Mouse (Mus musculus) 416B (cell line): ENCODE measurements at regions not wholly inside any gene's neighbourhood (a gene's known extent, or its start where the extent isn't known, plus 50 kb on each side); places are given as distances from the start of the nearest gene placed in this dataset.
A peak's percentile ranks its signal among the peaks of the same experiment; 100 is the strongest.

Experiments used
- DNase-seq: peaks from one replicate; pipeline ENCODE4 v3.0.0; 2011; ENCODE audit warnings: low read depth

DNA sequence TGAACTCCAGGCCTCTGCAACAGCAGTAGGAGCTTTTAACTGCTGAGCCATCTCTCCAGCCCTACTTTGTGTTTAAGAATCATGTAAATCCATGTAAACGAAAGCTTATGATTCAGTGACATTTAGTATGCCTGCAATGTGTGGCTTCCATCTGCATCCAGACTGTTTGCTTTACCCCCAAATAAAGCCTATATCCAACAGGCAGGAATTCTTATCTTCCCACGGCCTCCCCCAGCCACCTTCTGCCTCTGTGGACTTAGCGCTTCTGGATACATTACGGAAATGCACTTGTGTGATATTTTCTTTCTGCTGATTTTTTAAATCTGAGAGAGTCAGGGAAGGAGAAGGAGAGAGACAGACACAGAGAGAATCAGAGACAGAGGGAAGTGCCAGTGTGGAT is 189.2 kb upstream of the Cxcr4 start:
- DNase-seq = no peak

- DNase-seq = no peak
Observed at GRCm38 (mm10) chr1:128779586-128780158, 187.6 kb upstream of the Cxcr4 start.

GRCm38 (mm10) chr1:128772440-128772839 is 180.3 kb upstream of the Cxcr4 start:
- DNase-seq = no peak

DNA sequence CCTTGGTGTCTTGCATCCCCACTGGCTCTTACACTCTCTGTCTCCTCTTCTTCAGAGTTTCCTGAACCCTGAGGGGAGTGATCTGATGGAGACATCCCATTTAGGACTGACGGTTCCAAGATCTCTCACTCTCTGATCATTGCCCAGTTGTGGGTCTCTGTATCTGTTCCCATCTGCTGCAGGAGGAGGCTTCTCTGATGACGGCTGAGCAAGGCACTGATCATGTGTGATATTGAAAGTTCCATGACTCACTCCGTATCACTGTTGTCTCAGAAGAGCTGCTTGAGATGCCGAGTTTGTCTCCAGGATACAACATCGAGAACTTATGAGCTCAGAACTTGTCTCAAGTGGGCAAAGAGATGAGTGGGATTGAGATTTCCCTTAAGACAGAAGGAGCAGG is 178.7 kb upstream of the Cxcr4 start:
- DNase-seq = no peak

DNA sequence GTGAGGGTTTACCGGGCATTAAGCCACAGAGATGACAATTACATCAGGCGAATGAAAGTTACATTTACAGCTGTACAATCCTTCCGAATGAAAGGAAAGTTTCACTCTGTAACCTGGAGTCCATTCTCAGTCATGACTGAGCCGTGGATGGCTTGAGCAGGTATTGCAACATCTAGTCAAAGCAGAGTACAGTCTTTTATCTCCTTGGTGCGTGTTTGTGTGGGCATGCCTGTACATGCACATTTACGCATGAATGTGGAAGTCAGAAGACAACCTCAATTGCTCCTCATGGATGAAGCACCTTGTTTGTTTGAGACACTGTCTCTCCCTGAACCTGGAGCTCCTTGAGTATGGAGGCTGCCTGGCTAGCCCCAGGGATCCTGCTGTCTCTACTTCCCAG is 175.9 kb upstream of the Cxcr4 start:
- DNase-seq = peak; percentile 23

DNA sequence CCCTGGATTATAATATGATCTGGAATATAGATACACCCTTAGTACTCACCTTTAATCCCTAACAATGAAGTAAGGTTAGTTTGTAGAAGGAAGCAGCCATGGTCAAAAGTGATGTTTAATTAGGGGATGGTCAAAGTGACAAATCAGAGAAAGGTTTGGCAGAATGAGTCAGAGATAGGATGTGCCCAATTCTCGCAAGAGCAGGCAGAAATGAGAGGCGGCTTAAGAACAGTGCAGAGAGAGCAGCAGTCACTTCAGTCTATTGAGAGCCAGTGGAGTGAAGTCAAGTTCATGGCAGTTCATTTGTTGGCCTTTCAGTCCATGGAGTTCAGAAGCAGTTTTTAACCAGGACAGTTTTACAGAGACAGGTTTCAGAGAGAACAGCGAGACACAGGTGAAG is 175.3 kb upstream of the Cxcr4 start:
- DNase-seq = no peak

GRCm38 (mm10) chr1:128766894-128767268 is 174.8 kb upstream of the Cxcr4 start:
- no peak for DNase-seq

- DNase-seq = no peak
Observed at GRCm38 (mm10) chr1:128766193-128766893, 174.2 kb upstream of the Cxcr4 start.

DNA sequence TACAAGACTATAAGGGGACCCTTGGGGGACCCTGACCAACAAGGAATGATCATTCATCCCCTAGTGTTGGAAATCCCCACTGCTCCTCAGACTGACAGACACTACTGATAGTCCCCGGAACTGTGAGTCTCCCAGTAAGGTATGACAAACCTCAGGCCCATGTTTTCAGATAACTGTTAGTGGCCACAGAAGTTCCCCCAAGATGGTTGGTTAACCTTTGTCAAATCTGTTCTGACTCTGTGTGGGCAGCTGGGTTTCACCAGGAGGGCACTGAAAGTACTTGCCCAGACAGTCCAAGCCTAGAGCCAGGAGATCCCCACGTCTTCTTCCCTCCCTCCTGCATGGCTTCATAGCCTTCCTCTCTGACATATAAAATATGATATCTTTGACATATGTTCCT is 173.5 kb upstream of the Cxcr4 start:
- DNase-seq = no peak

DNA sequence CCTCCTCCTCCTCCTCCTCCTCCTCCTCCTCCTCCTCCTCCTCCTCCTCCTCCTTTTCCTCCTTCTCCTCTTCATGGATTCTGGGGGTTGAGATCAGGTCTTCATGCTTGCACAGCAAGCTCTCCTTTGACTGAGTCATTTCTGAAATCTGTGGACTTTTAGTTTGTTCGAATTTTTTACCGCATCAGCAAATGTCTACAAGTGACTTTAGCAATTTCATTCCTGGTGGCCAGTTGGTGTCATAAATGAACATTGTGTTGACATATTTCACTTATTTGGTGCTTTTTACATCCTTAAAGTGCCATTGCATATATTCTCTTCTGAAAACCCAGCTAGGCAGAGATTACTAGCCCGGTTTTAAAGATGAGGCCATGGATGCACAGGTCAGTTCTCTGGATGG is 173.0 kb upstream of the Cxcr4 start:
- DNase-seq = no peak

DNA sequence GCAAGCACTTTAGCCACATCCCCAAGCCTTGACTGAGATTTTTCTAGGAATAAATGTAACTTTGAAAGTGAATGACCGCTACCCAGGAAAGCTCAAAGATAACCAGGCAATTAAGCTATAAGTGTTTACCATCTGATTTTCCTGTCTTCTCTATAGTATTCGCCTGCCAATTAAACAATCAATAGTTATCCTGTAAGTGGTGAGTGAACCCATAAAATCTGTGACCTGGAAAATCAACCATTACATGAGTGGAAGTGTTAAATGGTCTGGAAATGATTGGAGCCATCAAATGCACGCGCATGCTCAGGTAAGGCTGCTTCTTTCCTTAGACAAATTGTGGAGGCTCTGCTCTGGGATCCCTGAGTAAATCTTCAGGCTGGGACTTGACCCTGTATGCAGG is 170.8 kb upstream of the Cxcr4 start:
- no peak for DNase-seq

- no peak for DNase-seq
Observed at GRCm38 (mm10) chr1:128762076-128762475, 170.0 kb upstream of the Cxcr4 start.

- no peak for DNase-seq
Observed at GRCm38 (mm10) chr1:128758802-128759481, 166.8 kb upstream of the Cxcr4 start.

- DNase-seq = no peak
Observed at GRCm38 (mm10) chr1:128758294-128758801, 166.3 kb upstream of the Cxcr4 start.

DNA sequence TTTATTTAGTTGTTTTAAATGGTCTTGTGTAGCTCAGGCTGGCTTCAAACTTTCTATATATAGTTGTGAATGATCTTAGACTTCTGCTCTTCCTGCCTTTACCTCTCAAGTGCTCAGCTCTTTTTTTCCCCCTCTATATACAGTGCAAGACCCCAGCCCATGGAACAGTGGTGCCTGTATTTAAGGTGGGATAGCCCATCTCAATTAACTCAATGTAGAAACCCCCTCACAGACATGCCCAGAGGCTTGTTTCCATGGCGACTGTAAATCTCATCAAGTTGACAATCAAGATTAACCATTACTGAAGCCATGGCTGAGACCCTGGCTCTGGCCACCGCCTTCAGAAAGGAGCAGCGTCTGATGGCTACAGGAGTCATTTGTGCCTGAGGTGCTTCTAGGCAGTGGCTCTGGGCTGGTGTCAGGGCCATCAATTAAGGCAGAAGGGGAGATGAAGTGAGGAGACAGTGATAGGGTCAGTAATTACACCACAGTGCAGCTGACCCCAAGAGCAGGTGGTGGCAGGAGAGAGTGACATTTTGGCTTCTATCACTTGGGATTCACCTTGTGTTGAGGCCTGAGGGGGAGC is 161.4 kb upstream of the Cxcr4 start:
- DNase-seq = no peak

DNA sequence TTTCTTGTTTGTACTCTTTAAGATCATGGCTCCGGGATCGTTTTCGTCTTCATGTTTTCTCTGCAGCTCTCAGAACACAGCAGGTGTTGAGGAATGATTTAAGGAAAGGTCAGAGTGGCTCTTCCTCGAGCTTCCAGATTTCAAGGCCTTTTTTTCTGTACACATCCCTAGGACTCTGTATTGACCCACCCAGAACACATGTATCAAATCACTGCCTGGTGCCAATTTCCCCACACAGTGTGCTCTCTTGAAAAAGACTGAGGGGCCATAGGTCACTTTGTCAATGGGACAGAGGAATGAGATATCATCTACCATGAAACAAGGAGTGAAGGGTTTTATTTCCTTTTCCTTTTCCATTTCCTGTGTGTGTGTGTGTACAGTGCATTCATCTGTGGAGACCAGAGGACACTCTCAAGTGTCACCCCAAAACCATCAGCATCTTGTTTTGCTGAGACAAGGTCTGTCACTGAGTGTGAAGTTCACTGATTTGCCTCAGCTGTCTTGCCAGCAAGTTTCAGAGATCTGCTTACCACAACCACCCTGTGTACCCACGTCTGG is 157.4 kb upstream of the Cxcr4 start:
- no peak for DNase-seq

DNA sequence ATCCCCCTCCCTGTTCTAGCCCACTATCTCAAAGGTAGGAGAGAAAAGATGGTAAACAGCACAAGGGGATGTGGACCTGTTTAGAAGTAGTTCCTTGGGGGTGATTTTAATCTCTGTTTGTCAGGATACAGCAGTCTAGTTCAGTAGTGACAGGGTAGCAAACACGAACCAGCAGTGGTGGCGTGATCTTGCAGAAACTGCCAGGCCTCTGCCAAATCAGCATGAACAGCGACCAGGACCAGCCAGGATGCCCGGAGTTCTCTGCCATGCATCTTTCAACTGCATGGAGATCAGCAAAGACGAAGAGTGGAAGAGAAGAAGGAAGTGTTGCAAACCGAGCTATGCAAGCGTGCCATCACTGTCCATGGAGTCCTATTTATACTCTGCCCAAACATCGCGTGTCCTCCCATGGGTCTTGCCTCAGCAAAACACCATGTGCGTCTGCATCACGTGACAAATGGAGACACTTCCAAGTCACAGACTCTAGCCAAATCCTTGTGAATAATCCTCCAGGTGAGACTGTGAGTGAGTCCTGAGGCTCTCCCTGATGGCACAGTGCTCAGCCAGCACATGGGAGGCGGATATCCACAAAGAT is 155.2 kb upstream of the Cxcr4 start:
- DNase-seq = peak; percentile 83

DNA sequence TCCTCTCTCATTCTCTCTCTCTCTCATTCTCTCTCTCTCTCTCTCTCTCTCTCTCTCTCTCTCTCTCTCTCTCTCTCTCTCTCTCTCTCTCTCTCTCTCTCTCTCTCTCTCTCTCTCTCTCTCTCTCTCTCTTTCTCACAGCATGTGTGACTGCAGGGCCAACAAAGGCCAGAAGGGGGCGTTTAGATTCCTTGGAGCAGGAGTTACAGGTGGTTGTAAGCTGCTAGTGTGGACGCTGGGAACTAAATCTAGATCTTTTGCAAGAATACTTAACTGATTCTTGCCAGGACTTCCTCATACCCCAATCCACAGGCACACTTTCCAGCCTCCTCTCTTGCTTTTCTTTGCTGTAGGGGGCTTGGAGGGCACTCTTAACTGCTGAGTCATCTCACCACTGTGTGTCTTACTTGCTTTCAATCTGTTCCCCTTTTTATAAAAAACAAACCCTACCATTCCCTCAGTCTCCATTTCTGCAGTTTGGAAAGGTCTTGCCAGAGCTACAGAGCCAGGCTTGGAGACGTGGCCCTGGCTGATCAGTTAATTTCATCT is 154.4 kb upstream of the Cxcr4 start:
- peak; percentile 64 for DNase-seq

DNA sequence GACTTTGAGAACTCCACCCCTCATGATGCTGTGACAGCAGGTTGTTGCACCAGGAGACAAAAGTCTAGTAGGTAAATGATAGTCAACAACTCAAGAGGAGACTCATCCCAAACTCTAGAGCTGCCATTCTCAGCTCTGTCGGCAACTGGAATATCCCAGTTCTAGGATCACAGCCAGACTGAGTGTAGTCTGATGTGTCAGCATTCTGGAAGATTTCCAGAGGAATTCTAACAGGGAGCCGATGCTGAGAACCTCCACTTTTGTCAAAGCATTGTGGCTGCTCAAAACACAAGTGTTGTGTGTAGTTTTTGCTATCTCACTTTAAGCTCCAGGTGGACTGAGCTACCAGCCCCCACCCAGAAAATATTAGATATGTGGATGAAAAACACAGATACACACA is 148.5 kb upstream of the Cxcr4 start:
- DNase-seq = no peak

DNA sequence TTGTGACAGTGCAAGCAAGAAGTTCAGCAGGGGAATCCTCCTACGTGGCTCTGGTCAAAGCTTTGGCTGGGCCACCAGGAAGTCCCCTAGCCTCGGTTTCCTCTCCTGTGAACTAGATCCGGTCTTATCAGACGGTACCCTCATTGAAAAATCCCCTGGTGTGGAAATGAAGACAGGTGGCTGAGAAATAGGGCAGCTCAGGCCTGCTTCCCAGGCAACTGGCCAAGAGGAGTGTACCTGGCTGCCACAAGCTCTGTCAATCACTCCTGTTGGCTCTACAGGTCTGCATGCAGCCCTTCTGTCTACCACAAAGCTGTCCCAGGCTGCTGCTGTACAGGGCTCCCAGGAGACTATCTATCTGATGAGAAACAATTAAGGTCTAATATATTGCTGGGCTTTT is 146.1 kb upstream of the Cxcr4 start:
- peak; percentile 25 for DNase-seq

GRCm38 (mm10) chr1:128734857-128735256 is 142.8 kb upstream of the Cxcr4 start:
- DNase-seq = no peak

- no peak for DNase-seq
Observed at GRCm38 (mm10) chr1:128731445-128731844, 139.4 kb upstream of the Cxcr4 start.
